Mouse (Mus musculus) hematopoietic multipotent progenitor cell, adult 10-12 weeks (in vitro differentiated cells): Measurements from ENCODE around the gene Gm21721. TPM values are rescaled to one million over a fixed set of nuclear protein-coding genes. Genes with fewer than 3 reads are reported as not detected.

ENCODE experiments used
- polyA plus RNA-seq: library from polyadenylated mRNA; stranded (reverse); fragments of >175 nt; gene quantifications from 2 replicates; pipeline ENCODE4 v1.2.3, GENCODE M21; 2012; ENCODE audit warnings: low replicate concordance

The Gm21721 gene
- not detected in 2 replicates for polyA plus RNA-seq

DNA sequence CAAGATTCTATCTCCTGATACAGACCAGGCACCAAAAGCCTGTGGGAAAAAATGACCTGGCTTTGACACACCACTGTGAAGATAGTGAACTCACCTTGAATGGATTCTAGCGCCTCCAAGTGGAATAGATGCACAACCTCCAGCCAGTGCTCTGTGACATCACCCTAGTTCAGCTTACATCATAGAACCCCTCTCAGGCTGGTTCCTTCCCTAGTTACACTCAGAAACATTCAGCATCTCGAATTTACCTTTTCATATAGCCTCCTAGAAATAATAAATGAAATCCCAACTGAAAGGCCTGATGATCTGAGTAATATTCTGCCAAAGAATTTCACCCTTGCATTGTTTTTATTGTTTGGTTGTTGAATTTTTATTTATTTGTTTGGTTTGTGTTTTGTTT is at the start of gene Gm21721:
TSS of gene Gm21721 (minus strand) at position 101 of the 400 bp plus-strand sequence.

Other genes starting within 250 kb of the Gm21721 start
- gene Gm21292, start 68.3 kb downstream of the Gm21721 start, polyA plus RNA-seq = not detected in 2 replicates
- gene Gm21812, start 145.0 kb upstream of the Gm21721 start, polyA plus RNA-seq = not detected in 2 replicates
- gene Gm21874, start 214.0 kb upstream of the Gm21721 start, polyA plus RNA-seq = not detected in 2 replicates